Mouse (Mus musculus) spleen, postnatal 10 days (tissue): Measurements from ENCODE around the gene Fbxo45.
A peak's percentile ranks its signal among the peaks of the same experiment; 100 is the strongest.
"Not testable (repeated sequence)": the region's sequence is repeated elsewhere in the genome, so short reads cannot be mapped to it uniquely, and the experiment has no call there.

Experiments
- DNase-seq, 2 experiments: peaks; one replicate each; pipeline ENCODE4 v3.0.0; 2021 to 2022; ENCODE audit warnings: low spot score in 2 of 2

The Fbxo45 gene

GRCm38 (mm10) chr16:32246952-32247370, at the start of gene Fbxo45, which contains the start of gene Wdr53:
TSS of gene Fbxo45 (minus strand) at chr16:32247158.
TSS of gene Wdr53 (plus strand) at chr16:32247227.
- DNase-seq = peak; percentile 91 to 98

- no peak for DNase-seq
Observed at GRCm38 (mm10) chr16:32291821-32292220, 44.9 kb upstream of the Fbxo45 start.

DNA sequence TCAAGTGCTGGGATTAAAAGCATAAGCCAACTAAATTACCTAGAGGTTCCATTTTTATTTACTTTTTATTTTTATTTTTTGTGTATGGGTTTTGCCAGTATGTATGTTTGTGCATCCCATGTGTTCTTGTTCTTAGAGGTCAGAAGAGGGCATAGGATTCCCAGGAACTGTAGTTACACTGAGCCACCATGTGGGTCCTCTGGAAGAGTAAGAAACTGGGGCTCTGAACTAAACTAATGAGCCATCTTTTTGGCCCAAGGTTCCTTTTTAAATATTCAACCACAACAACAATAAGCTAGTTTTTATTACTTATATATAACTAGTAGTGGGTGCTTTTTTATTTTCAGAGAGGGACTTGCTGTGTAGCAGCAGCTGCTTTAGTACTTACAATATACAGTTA, 35.6 kb upstream of the Fbxo45 start:
- DNase-seq = no peak

GRCm38 (mm10) chr16:32280211-32280610, 33.3 kb upstream of the Fbxo45 start:
- no peak for DNase-seq

DNA sequence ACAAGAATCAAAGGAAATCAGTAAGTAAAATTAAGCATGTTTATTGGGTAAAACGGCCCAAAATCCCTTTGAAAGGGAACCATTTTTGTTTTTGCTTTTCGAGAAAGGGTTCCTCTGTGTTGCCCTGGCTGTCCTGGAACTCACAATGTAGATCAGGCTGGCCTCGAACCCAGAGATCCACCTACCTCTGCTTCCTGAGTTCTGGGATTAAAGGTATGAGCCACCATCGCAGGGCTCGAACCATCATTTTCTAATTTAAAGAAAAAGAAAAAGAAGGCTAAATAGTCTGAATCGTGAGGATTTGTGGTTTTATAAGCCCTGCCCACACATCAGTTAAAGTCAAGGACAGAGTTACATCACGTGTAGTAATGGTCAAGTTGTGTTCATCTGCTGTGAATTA, 31.4 kb upstream of the Fbxo45 start:
- DNase-seq = peak; percentile 22 to 24

DNA sequence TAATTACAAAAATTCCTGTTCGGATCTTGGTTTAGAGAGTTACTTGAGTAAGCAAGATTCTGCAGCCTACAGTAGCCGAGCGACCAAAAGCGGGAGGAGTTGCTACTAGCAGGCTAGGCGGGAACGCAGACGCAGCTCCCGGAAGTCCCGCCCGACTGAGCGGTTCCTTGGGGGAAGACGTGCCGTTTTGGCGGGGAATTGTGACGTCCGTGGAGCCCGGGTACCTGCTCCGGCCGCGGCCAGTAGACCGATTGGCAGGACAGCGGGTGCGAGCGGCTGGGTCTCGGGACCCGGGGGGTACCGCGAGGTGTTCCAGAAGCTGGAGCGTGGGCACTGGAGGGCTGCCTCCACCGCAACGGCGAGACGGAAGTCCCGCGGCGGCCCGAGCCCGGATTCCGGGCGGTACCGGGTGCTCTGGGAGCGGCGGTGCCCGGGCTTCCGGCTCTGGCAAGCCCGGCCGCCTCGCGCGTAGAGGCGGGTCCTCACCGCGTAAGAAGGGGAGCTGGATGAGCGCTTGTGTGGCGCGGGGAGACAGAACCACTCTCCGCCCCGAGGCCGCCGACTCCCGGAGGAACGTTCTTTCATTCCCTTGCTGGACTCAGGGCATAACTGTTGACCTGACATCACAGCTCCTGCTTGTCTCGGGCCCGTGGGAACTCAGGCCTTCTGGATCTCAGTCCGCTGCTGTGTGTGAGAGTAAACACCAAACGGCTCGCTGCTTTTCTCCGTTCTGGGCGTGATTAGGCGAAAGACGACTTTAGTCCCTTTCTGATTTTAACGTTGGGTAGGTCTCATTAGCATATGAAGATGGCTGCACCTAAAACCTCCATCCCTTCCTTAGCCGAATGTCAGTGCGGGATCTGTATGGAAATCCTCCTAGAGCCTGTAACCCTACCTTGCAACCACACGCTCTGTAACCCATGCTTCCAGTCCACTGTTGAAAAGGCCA, 30.6 kb upstream of the Fbxo45 start, which contains the start of gene Rnf168:
Rnf168 (plus strand) TSS at position 152 of the 949 bp plus-strand sequence.
- DNase-seq = peak; percentile 91

DNA sequence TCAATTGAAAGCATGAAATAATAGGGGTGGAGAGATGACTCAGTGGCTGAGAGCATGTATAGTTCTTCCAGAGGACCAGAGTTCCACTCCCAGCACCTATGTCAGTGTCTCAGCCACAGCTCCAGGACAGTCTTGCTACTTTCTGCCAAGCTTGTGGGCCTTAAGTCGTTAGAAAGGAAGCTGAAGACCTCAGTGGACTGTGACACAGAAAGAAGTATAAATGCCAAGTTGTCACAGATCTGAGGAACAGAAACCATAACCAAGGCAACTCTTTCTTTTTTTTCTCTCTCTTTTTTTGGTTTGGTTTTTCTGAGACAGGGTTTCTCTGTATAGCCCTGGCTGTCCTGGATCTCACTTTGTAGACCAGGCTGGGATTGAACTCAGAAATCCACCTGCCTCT, 28.9 kb upstream of the Fbxo45 start:
- DNase-seq = no peak

DNA sequence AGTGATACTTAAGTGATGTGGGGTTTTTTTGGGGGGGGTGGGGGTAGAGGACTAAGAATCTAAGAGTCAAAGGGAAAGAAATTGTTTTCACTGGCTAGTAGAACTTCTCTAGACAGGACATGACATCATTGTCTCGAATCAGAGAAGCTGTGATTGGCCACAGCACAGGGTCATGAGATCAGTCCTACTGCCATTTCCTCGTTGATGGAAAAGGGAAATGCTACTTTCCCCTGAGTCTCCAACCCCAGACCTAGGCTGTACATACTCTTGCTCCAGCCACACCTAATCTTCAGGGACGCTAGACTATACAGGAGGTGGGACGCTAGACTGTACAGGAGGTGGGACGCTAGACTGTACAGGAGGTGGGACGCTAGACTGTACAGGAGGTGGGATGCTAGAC, 28.1 kb upstream of the Fbxo45 start:
- DNase-seq = no peak

DNA sequence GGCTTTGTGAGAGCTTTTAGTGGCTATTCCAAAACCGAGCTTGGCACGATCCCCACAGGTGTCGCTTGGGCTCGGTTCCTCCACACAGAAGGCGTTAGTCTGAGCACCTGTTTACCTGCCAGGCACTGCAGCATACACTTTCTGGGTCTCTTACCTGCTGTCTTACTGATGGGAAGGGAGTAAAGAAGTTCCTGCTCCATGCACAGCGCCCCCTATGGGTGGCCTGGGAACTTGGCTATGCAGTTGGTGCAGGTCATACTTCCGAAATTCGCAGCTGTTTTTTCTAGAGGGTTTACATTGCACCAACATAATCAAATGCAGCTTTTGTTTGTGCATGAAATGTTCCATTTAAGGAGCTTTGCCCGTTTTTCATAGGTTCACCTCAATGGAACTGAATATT, 26.4 kb upstream of the Fbxo45 start:
- peak in 1 of 2 experiments; percentile 64 for DNase-seq

DNA sequence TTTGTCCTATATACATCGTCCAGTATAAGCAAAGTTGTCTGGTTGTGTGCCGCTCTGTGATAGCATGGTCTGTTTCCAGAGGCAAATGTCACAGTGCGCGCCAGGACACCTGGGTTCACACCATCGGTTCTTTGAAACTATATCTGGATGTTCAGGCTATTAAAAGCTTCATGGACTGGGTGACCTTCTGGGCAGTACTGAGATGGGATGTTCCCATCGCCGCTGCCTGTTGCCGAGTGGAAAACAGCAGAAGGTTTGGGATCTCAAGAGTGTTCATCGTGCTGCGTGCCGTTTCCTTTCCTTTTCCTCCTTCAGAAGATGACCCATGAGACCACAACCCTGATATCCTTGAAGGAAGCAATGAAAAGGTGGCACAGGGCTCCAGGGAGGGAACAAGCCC, 24.3 kb upstream of the Fbxo45 start, which contains the start of gene Smco1:
Smco1 (plus strand) TSS at position 178 of the 400 bp plus-strand sequence.
- DNase-seq = no peak

- peak in 1 of 2 experiments; percentile 65 for DNase-seq
Observed at GRCm38 (mm10) chr16:32264225-32264624, 17.3 kb upstream of the Fbxo45 start.

- peak; percentile 68 for DNase-seq
Observed at GRCm38 (mm10) chr16:32246351-32246791, 587 bp downstream of the Fbxo45 start.

DNA sequence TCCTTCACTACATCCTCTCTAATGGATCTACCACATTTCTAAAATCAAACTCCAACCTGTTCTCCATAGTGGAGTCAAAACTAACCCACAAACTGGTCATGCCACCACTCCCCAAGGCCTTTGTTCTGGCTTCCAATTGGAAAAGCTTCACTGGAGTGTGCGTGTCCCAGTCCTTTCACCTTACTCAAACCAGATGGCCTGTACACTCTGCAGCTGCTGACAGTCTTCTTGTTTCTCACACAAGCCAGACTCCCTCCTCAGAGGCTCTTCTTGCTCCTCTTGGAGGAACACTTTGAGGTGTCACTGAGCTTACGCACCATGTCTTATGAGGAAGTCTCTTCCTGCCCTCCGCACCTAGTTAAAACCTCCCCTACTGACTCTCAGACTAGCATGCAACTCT, 3.1 kb downstream of the Fbxo45 start:
- DNase-seq = no peak

GRCm38 (mm10) chr16:32239428-32240312, 7.3 kb downstream of the Fbxo45 start:
- no peak for DNase-seq

DNA sequence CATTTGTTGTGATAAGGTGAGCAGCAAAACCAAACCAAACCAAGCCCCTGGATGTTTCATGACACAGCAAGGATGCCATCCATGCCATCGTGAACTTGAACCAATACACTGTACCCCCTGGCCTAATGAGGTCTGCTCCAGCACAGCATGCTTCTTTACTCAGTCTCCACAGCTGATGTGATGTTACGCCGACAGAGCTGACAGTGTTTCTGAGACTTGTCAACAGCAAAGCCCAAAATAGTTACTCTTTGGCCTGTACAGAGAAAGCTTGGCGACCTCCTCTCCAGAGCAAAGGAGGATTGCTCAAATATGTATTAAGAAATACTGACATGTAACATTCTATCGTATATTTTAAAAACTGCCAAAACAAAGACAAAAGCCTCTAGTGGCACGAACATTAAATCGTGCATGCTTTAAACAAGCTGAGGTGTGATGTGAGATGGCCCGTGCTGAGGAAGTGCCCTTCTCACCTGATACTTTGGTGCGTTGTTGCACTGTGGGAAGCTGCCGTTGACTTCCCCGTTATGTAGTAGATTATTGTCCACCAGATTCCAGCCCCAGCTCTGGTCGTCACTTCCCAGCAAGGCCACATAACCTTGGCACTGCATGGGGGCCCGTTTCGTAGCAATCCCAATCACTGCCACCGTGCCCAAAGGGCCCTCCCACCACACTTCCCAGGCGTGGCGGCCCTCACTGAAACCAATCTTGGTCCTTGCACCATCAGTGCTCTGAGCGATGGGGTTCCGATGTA, 8.9 kb downstream of the Fbxo45 start:
- DNase-seq = no peak

DNA sequence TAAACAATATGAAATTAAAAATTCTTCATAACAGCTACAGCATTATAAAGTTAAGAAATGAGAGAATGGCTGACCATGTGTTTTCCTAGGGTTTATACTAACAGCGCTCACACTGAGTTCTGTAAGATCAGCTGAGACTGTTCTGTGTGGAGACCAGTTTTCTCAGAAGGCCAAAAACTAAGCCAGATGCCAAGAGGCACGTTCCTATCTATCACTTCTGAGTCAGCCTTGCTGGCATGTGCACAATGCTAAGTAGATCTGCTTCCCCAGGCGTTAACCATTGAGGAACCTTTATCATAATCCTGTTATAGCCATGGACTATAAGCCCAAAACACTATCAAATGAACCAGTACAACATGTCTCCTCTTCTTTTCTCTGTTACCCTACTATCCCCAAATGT, 14.9 kb downstream of the Fbxo45 start:
- not testable (repeated sequence) for DNase-seq

DNA sequence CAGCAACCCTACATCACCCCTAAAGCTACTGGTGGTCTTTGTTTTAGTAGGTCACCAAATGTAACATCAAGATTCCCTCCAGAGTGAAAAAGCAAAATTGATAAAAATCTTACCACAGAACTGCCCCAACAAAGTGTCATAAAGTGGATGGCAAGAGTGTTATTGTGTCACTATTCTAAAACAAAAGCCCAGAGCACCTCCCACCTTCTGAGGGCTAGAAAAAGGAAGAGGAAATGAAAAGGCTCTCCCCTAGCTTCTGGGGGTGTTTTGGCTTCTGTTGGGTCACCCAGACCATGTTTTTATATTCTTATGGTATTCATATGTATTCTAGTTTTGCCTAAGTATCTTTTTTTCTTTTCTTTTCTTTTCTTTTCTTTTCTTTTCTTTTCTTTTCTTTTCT, 24.6 kb downstream of the Fbxo45 start:
- no peak for DNase-seq

DNA sequence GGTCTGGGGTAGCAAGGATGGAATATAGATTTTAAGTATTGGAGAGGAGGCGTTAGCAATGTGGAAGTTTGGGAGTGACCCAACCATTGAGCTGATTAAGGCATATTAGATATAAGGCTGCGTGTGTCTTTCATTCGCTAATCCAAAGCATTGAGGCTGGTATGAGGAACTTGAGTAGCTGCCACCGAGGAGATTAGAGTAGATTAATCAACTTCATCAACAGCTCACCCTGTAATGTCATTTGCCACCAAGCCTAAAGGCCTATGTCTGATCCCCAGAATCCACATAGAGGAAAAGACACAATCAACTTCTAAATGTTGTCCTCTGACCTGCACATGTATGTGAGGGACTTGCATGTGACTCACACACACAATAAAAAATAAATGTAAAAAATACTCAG, 25.2 kb downstream of the Fbxo45 start:
- no peak for DNase-seq

DNA sequence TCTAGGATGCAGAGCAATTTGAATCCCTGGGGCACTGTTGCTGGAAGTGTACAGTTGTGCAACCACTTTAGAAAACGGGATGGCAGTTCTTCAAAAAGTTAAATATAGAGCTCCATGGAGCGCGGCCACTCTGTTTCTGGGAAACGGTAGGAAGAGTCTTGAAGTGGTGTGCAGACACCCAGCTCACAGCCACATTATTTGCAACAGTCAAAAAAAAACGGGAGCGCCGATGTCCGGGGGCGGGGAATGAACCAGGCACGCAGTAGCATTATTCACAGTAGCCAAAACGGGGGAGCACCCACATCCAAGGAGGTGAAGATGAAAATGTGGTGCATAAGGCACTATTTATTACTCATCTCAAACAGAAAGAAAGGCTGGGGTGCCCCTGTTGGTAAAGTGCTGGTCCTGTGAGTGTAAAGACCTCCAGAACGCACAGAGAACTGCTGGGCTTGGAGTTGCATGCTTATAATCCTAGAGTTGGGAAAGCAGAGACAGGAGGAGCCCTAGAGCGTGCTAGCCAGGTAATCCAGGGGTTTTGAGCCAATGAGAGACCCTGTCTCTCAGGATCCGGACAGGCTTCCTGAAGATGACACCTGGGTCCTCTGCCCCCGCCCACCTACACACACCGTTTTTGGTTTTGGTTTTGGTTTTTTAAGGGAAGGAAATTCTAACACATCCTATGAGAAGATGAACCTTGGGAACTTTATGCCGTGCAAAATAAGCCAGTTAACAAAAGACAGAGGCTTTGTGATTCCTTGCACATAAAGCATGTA, 32.0 kb downstream of the Fbxo45 start:
- DNase-seq = no peak

DNA sequence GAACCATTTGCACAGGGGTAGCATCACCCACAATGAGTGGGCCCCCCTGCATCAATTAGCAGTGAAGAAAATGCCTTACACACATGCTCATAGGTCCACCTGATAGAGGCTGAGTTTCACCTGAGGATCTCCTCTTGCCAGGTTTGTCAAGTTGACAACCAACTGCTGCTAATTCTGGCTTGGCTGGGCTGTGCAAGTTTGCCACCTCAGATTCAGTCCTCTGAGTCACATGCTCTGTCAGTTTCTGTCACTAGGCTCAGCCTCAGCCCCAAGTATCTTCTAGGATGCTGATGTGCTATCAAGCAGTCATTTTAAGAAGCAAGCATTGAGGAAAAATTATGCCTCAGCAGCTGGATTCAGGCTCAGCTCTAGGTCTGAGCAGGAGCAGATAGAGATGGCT, 32.8 kb downstream of the Fbxo45 start:
- DNase-seq = no peak

DNA sequence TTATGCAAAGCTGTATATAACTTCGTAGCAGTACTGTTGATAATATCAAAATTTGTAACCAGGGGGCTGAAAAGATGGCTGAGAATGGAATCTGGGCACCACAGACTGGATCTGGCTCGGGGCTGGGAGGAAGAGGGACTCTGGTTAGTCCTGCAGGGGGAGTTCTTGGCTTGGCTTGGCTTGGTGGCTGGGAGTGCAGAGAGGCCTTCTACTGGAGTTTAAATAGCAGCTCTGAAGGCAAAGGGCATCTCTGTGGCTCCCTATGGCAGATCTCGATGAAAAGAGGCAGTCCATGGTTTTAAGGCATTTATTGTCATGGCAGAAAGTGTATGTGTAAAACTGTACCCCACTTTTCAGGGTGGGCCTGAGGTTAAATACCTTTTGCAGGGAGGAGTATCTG, 42.1 kb downstream of the Fbxo45 start:
- DNase-seq = no peak
